Mouse (Mus musculus) adrenal gland, postnatal 36 days (tissue): ENCODE data around the gene Dctpp1. TPM values are rescaled to one million over a fixed set of nuclear protein-coding genes. Genes with fewer than 3 reads are reported as not detected.

Source experiments
- DNase-seq, 2 experiments: peaks; one replicate each; pipeline ENCODE4 v3.0.0; 2021; ENCODE audit warnings: mixed read lengths in 1 of 2
- long read RNA-seq, 2 experiments: library from polyadenylated mRNA; stranded (forward); transcript quantifications; one replicate each; pipeline ENCODE4 v2.0.0; 2021; ENCODE audit warnings: borderline sequencing depth in 2 of 2
- total RNA-seq, 2 experiments: library from RNA; stranded (reverse); gene quantifications; 2 replicates each; pipeline ENCODE4 v1.2.3; 2021

Dctpp1 gene
- total RNA-seq: 10 to 100 TPM; 27.8 to 49.1 TPM
- long read RNA-seq, experiment 1, transcript Dctpp1-201 (3 exons, 676 nt): major isoform, 52 of 57 reads
- long read RNA-seq, experiment 1, partial matches to known transcripts: 4 of 57 reads
- long read RNA-seq, experiment 1, other reads (novel, unspliced or antisense): 1 of 57 reads
- long read RNA-seq, experiment 2, transcript Dctpp1-201 (3 exons, 676 nt): major isoform, 20 of 22 reads
- long read RNA-seq, experiment 2, partial matches to known transcripts: 2 of 22 reads
- long read RNA-seq, experiment 2, other reads (novel, unspliced or antisense): 0 of 22 reads

DNA sequence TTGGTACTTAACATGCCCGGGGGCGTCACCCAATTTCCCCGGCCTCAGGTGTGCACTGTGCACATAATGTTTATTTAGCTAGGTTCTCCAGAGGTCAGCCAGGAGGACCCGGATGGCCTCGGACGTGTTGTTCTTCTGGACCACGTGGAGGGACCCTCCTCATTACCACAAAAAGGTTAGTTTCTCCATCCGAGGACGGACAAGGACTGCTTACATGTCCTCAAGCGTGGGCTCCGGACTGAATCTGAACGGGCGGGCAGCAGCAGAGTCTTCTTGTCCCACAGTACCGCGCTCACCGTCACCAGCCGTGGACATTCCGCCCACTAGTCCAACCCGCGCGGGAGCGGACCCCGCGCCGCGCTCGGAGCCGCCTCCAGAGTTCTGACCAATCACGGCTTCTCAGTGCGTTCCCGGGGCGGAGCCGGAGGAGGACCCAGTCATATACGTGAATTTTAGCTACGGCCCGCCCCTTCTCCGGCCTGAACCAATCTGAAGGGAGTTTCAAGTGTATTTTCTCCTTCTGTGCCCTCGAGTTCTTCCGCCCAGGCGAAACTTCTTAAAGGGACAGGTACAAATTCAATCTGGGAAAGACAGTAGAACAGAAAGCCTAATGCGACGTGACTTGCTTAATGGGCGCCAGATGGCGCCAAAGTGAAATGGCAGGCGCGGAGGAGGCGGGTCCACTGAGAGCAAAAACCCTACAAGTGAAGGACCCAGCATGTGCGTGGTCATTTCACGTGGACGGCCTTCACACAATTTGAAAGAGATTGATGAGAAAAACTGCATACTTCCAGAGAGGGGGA, at the start of gene Dctpp1:
TSS of gene Dctpp1 (minus strand) at position 401 of the 803 bp plus-strand sequence.
- DNase-seq: peak; percentile 96 to 97

DNA sequence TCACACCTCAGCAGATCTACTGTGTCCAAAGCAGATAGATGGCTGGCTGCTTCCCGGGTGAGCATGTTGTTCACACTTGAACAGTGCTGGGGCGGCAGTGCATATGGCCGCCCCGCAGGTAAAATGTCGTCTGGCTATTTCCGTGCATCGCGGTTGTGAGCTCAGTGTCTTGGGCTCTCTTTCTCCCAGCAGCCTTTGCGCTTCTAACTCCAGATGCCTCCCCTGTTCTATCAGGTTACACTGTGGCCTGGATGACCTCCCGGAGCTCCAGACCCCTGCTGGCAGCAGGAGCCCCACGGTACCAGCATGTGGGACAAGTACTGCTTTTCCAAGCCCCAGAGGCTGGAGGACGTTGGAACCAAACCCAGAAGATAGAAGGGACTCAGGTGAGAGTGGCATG, 49.4 kb upstream of the Dctpp1 start:
- DNase-seq: no peak

DNA sequence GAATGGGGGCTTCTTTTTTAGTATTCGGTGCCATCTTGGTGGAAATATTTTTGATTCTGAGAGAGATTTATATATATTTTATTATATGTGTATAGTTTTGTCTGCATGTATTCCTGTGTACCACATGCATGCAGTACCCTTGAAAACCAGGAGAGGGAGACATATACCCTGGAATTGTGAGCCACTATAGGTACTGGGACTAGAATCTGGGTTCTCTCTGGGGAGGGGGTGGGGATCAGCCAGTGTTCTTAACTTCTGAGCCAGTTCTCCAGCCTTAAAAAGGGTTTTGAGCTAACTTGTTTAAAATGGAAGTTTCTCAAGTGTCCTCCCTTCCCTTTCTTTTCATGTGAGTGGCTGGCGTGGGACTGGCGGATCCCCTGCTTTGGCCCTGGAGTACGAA, 48.4 kb upstream of the Dctpp1 start:
- DNase-seq: peak in 1 of 2 experiments; percentile 66

DNA sequence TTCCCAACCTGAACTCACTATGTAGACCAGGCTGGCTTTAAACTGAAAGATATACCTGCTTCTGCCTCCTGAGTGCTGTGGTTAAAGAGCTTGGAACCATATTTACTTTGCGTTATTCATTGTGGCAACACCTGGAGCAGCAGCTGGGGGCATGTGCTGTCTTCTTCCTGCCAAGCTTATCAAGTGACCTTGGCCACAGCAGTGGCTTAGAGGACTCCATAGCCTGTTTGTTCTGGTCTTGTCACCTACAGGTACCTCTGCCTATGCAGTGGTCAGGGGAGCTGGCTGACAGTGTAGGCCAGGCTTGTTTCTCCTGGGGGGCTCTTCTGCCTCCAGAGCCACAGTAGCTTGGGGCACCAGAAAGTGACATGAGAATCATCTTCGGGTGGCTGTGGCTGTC, 47.9 kb upstream of the Dctpp1 start:
- DNase-seq: peak; percentile 5 to 6

DNA sequence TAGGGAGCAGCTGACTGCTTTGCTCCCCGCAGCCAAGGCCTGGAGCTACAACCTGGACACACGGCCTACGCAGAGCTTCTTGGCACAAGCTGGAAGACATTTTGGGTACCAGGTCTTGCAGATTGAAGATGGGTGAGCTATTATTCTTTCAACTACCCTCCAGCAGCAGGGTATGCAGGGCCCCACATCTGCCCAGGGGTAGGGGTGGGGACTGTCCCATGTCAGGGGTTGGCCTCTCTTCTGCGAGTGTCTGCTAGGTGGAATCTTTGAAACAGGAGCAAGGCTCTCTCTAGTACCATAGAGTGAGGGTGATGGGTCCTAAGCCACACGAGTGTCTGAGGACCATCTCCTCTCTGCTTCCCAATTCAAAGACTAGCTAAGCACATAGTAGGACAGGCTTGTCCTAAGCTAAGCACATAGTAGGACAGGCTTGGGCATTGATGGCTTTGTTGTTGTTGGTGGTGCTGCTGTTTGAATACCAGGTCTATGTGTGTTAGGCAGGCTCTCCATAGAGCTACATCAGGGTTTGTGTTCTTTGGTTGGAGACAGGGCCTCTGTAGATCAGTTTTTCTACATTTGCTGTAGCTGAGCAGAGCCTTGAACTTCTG, 37.2 kb upstream of the Dctpp1 start:
- no peak for DNase-seq

DNA sequence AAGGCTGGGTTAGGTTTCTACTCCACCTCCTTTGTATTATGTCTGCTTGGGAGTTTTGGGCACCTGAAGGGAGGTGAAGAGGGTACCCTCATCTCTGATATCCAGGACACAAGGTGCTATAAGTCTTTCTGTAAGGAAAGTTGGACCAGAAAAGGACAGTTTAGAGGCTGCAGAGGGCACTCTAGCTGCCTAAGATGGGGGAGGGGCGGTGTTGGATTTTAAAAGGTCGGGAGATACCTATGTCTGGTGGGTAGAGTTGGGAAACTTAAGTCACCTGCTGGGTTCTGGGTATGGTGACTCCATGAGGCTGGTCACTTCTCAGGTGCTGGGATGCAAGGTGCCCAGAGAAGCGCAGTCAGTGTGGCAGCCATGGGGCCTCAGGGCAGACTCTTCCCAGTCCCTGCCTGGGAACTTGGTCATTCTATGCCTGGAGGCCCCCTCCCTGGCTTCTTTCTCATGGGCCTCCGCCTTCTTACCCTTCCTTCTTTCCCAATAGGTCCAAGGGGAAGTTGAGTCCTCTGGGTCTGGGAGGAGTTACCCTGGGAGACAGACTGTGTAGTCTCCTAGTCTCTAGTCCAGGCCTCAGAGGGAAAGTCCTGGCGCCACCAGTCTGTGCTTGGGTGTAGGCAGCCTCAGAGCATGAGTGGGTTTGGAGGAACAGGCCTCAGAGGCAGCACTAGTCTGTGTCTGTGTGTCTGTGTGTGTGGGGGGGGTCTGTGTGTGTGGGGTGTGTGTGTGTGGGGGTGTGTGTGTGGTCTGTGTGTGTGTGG, 36.5 kb upstream of the Dctpp1 start:
- DNase-seq: no peak

DNA sequence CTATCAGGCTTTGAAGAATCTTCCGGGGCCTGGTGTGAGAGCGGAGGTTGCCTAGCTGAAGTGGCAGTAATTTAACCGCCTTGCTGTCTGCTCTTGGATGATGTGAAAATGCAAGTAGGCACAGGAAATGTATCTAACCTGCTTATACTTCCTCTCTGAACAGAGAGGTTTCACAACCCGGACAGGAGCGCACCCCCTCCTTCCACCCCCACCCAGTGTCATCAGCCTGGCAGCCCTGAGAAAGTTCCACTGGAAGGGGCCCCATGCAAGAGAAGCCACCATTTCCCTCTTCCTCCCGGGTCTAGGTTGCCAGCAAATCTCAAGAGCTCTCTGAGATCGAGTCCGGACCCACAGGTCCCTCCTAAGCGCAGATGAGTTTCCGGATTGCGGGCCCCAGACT, 35.6 kb upstream of the Dctpp1 start, which contains the start of gene Itgal:
TSS of gene Itgal (plus strand) at position 163 of the 400 bp plus-strand sequence.
- no peak for DNase-seq

DNA sequence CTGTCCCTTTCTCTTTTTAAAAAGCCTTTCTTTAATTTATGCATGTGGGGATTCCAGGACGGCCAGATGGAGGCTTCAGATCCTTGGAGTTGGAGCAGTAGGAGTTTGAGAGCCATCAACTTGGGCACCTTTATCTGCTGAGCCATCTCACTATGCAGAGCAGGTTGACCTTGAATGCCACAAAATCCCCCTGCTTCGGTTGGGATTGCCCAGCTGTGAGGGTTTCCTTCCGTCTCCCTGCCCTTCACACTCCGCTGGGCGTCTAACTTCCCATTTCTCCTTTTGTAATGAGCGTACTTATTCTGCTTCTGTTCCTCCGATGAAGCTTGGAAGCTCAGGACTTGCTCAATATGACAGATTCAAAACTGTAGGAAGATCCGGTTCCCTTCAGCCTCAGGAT, 29.6 kb upstream of the Dctpp1 start:
- no peak for DNase-seq

DNA sequence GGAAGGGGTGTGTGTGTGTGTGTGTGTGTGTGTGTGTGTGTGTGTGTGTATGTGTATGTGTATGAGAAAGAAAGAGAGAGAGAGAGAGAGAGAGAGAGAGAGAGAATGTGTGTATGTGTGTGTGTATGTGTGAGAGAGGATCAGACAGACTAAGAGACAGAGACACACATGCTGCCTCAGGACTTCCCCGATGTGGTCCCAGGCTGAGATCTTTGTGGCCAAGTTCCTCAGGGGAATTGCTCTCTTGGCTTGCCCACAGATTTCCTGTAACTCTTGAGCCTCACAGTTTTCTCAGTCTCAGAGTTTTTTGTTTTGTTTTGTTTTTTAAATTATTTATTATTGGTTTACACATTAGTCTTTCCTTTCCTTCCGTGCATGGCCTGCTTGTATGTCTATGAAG, 28.8 kb upstream of the Dctpp1 start:
- DNase-seq: no peak

DNA sequence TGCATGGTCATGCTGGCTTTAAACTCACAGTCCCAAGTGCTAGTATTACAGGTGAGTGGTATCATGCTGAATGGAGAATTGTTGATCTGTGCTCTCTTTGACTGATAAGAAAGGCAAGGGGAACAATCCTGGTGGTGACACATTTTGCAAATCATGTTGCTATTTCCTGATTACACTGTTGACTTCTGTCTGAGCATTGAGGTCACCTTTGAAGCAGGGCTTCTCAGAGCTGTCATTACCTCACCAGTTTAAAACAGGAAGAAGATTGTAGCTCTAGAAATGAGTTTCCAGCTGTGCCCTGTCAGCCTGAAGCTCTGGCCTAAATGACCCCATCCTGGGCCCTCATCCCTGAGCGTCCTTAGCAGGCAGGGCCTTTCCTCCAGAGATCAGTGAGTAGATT, 27.4 kb upstream of the Dctpp1 start:
- DNase-seq: no peak

DNA sequence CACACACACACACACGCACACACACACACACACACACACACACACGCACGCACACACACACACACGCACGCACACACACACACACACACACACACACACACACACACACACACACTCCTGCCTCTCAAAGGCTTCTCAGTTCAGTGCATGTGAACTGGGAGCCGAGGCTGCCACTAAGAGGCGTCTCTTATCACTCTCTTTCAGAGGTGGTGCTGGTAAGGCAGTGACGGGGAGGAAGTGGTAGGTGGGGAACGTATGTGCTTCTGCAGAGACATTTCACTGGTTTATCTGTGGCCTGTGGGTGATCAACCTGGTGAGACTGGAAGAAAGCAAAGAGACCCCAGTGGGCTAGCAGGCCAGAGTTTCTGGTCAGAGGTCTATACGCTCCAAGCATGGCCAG, 24.6 kb upstream of the Dctpp1 start:
- DNase-seq: no peak

DNA sequence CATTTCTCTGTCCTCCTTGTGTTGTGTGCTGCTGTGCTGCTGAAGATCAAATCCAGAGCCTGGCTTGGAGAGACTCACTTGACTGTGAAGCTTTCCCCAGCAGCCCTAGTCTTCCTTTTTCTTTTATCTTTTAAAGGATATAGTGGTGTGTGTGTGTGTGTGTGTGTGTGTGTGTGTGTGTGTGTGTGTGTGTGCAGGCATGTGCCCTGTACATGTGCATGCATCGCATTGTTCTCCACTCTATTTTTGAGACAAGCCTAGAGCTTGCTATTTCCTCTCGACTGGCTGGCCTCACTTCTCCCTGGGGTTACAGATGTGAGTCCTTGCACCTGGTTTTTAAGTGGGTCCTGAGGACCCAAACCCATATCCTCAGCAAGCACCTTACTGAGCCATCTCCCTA, 21.7 kb upstream of the Dctpp1 start:
- no peak for DNase-seq

DNA sequence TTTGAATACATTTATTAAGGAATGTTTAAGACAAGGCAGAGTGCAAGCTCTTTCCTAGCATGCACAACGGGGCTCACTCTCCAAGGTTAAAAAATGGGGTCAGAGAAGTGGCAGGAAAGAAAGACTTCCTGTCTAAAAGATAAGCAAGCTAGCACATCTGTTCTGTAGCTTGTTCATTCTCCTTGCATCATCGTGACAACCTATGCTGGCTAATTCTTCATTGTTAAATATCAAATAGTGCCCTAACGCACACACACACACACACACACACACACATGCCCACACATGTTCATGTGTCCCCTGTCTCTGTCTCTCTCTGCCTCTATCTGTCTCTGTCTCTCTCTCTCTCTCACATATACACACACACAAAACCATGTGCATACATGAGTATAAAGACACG, 20.6 kb upstream of the Dctpp1 start:
- DNase-seq: no peak

DNA sequence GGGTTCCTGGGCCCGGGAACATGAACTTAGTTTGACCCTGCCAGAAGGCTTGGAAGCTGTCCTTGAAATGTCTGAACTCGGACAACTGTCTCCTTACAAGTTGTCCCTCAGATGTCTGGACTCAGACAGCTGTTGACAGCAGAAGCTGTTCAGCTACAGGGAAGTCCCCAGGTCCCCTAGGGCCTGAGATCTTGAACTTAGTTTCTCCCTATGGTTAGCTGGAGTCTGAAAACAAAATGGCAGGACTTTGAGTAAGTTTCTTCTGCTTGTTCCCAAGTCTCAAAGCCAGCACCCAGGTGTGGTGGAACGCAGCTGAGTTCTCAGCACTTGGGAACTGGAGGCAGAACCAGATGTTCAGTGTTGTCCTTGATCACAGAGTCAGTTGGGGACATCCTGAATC, 19.6 kb upstream of the Dctpp1 start:
- DNase-seq: no peak

DNA sequence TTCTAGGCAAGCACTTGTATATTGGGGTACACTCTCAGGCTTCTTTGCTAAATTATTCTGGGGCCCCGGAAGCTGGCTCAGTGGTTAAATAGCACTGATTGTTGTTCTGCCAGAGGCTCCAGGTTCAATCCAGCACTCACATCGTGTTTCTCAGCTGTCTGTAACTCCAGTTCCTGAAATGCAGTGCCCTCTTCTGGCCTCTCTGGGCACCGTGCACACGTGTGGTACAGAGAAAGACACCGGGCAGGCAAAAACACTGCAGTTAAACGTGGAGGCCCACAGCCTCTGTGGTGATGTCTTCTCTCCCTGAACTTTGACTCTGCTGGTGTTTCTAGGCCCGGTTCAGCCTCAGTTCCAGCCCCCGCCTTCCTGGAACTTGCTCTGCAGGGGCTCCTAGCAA, 17.8 kb upstream of the Dctpp1 start:
- peak; percentile 68 to 73 for DNase-seq

DNA sequence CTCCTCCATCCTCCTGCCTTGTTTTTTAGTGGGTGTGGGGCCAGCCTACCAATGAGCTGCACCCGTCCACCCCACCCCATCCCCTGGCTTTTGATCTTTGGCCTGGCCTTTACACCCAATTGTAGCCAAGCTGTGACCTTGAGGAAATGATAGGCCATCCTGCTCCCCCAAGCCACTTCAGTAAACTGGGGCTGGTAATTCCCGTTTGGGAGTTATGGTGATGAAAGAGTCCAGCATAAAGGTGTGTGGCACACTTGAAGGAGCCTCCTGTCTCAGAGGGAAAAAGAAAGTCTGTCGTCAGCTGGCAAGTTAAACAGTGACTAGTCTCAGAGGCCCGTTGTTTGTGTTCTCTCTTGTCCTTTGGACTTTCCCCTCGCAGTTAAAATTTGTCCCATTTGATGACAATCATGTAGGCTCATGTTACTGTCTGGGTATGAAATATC, 16.0 kb upstream of the Dctpp1 start:
- DNase-seq: no peak

DNA sequence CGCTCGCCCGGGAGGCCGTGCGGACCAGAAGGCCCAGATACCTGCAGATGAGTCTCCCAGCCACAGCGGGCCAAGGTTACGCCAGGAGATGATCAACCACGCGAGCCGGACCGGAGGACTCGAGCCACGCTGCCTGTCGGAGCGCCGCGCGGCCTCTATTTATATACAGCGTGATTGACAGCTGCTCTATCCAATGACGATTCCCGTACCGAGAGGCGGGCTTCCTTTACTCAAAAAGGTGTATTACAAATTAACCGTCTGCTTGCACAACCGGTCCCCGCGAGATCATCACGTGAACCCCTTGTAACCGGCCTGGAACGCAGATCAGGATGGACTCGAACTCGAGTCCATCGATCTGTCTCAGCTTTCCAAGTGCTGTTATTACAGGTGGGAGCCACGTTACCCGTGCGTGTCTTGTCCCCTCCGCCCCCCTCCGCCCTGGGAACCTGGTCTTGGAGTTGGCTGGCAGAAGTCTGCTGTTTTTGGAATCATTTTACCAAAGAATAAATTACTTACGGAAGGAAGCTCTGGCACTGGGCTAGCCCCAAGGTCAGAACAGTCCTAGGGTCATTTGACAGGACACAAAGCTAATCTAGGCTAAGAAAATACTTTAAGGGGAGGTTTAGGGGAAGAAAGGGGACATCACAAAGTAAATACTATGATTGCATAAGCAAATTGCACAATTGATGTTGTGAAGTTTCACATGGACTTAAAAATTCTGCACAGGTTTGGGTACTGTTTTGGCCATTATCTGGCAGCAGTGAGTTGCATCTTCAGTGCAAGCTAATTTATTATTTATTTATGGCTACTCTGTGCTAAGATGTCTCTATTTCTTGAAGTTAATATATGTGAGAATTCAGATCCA, 13.6 kb upstream of the Dctpp1 start, which contains the start of gene Sephs2:
TSS of gene Sephs2 (minus strand) at position 131 of the 865 bp plus-strand sequence.
- DNase-seq: peak; percentile 92 to 94

DNA sequence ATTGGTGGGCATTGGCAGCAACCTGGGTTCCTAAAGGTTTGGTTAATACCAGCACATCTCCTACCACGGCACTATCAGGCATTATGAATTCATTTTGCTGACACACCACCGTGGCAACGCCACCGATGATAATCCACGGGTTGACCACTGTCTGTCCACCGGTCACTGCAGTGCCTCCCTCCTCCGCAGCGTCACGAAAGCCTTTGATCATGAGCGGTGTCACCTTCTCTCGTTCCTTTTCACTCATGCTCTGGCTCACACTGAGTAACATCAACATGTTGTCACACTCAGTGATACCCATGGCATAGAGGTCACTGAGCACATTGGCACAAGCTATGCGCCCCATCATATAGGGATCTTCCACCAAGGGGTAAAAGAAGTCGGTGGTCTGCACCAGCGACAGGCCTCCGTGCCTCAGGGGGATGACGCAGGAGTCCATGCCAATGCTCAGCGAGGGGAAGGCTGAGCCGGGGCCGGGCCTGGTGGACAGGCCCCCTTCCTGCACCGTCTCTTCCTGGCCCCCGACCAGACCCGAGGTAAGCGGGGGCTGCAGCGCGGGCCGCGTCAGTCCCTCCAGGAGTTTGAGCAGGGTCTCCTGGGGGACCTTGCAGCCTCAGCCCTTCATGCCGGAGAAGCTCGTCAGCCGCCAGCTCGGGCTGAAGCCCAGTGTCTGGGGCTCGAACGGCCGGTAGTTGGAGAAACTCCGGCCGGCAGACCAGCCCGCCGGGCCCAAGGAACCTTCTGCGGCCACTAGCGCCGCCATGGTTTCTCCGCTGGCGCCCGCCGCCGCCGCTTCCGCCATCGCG, 12.8 kb upstream of the Dctpp1 start:
- DNase-seq: peak; percentile 36 to 61

DNA sequence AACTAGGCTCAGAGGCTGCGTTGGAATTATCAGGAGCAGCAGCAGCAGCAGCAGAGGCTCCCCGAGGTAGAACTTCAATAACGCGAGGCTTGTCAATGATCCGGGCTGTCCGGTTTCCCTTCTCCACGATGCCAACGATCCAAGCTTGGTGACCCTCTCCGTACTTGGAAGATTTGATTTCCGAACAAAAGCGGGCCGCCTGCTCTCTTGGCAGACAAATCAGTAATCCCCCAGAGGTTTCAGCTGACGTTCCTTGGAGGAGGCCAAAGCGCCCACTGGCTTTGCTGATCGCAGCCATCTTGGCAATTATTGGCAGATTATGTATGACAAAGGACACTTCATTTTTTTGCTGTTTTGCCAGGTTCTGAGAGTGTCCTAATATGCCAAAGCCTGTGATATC, 12.1 kb upstream of the Dctpp1 start:
- DNase-seq: no peak

DNA sequence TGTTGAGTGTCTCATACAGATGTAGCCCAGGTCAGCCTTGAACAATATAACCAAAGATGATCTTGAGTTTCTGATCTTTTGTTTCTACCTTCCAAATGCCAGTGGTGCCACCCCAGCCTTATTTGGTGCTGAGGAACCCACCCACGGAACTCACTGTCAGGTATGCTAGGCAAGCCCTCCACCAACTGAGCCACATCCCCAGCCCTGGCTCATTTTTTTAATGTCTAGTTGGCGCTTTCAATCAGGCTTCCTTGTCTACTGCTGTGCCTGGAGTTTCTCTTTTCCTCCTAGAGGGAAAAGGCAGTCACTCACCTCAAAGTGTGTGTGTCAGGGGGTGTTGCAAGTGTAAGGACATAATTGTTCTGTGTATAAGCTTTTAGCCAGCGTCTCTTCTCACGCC, 10.6 kb upstream of the Dctpp1 start:
- DNase-seq: no peak
